Mouse (Mus musculus) natural killer cell, adult 2 months (primary cell): ENCODE data around the gene Glrx5.
A peak's percentile ranks its signal among the peaks of the same experiment; 100 is the strongest.

Experiments used
- DNase-seq, 2 experiments: peaks; one replicate each; pipeline ENCODE4 v3.0.0; 2022; ENCODE audit warnings: low spot score in 2 of 2

The Glrx5 gene

GRCm38 (mm10) chr12:105003715-105004114 is 28.8 kb upstream of the Glrx5 start:
- DNase-seq: no peak

GRCm38 (mm10) chr12:105004956-105005714 is 27.4 kb upstream of the Glrx5 start:
- DNase-seq: no peak

GRCm38 (mm10) chr12:105005715-105005972 is 26.8 kb upstream of the Glrx5 start:
- no peak for DNase-seq

DNA sequence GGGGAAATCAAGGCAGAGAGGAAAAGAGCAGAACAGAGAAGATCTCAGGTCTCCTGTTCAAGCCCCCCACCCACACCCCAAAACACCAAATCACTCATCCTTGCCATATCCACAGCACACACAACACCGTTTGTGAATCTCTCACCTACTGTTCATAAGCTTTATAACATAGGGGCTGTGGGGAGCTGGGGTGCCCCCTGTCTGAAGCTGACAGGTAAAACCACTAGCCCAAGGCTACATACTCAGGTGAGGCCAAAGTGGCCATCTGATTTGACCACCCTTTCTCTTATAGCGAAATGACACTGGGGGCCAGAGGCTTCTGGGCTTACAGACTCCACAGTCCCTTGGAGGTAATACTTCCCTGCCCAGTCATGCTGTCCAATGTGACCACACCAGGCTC is 24.3 kb upstream of the Glrx5 start:
- DNase-seq: no peak

DNA sequence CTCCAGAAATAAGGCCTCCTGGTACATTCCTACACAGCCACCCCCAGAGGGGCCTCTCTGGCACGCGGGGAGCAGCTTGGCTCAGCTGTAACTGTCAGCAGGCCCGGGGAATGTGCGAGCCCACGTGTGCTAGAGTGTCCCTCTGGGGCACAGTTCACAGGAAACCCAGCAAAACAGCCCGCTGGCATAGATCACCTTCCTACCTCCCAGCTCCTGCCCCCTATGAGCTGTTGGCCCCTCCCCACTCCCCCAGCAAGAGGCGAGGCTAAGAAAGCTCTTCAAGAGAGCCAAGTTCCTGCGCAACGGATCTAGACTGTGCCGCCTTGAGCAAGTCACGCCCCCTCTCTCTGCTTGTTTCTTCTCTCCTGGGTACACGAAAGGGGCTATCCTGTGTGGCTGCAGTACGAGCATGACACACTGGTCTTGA is 23.7 kb upstream of the Glrx5 start:
- DNase-seq: peak; percentile 75 to 76

- peak; percentile 70 to 83 for DNase-seq
These were observed 22.9 kb upstream of the Glrx5 start, which contains the start of gene Syne3 for GRCm38 (mm10) chr12:105009370-105010212. TSS of gene Syne3 (minus strand) at chr12:105009809.

DNA sequence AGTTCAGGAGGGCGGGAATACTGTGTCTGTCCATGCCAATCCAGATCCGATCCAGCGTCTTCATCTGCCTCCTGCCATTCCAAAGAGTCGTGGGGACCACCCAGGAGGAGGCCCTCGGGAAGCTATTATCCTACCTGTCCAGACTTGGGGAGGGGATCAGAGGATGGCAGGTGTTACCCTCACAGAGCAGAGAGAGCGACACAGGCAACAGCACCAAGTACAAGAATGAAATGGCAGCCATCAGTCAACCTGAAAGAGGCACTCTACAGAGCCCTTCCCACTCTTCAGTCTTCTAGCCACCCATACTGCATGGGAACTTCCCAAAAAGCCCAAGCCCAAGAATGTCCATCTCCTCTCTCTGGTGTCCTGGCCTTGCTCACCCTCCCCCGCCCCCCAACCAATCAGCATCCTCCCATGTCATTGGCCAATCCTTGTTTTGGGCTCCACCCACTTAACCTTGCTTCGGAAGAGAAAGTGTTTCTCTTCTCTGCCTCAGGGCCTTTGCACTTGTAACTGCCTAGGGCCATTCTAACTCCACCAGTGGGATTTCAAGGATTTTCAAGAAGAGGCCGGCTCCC is 22.2 kb upstream of the Glrx5 start:
- no peak for DNase-seq

GRCm38 (mm10) chr12:105011589-105011988 is 20.9 kb upstream of the Glrx5 start:
- no peak for DNase-seq

DNA sequence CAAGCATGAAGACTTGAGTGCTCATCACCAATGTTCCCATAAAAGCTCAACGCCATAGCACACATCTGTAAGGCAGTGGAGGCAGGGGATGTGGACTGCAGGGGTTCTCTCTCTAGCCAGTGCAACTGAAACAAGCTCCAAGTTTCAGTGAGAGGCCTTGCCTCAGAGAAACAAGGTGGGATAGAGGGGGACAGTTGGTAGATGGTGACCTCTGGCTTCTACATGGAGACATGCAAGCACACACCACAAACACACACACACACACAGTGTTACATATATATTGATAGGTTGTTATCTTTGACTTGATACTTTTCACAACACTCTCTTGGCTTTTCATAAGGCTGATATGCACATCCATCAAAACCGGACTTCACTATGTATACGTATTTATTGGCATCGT is 20.2 kb upstream of the Glrx5 start:
- DNase-seq: no peak

GRCm38 (mm10) chr12:105013065-105013464 is 19.4 kb upstream of the Glrx5 start:
- DNase-seq: peak; percentile 81 to 82

DNA sequence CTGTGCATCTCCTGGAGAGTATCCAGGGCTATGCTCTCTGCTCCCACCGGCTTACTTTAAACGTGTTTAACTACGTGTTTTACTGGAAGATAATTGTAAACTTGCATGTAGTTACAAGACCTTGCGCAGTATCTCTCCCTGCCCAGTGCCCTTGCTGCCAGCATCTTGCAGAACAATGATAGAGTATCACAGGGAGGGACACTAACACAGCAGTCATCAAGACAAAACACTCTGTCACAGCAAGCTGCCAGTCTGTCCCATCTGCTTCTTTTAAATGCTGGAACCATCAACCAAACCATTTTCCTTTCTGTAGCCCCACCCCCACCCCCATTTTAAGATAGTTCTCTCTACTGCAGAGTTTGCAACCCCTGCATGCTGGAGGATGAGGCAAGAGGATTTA is 16.3 kb upstream of the Glrx5 start:
- no peak for DNase-seq

DNA sequence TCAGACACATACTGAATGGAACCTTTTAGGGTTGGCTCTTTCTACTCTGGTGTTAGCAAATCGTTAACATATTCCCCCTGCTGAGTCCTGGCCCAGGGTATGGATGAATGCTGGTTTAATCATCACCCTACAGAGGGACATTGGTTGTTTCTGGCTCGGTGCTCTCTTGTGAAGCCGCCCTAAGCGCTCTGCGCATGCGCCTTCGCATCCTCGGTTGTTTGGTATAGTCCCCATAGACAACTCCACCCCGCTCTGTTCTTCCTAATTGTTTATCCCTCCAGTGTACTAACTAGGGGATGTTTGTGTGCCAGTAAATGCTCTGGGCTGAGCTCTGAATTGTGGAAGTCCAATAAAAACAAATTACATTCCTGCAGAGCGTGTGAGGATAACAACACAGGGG is 15.8 kb upstream of the Glrx5 start:
- no peak for DNase-seq

DNA sequence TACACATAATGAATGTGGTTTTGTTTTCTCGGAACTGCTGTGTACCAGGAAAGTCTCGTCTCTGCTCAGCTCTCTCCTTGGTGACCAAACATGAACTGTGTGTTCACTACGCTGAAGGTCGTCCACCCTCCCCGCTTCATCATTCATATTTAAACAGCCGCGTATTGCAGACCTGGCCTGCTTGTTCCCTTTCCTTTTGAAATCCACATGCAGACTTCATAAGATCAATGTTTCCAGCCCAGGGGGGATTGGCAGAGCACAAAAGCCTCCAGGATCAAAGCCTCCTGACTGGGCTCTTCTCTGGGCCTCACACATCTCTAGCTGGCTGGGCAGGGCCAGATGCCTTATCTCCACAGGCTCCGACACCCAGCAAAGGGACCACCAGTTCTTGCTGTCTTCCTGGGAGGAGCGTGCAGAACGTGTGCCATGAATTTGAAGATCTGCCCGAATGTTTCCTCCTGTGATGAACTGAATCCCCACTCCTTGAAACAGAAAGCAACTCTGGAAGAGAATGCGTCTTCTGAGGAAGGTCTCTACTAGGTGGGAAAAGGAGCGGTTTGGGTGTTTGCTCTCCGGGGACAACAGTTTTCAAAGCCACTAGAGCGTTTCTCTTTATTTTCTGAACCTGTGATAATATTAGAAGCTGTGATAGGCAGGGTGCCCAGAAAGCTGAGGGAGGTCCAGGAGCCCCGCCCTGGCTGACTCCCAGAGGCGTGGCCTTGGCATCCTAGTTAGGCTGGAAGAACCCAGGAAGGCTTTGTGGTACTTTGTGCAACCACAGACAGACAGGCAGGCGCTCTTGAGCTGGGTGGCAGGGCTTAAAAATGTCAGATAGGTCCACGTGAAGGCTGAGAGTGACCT is 12.9 kb upstream of the Glrx5 start:
- peak in 1 of 2 experiments; percentile 49 for DNase-seq

- no peak for DNase-seq
These were observed 10.9 kb upstream of the Glrx5 start for GRCm38 (mm10) chr12:105021441-105022069.

DNA sequence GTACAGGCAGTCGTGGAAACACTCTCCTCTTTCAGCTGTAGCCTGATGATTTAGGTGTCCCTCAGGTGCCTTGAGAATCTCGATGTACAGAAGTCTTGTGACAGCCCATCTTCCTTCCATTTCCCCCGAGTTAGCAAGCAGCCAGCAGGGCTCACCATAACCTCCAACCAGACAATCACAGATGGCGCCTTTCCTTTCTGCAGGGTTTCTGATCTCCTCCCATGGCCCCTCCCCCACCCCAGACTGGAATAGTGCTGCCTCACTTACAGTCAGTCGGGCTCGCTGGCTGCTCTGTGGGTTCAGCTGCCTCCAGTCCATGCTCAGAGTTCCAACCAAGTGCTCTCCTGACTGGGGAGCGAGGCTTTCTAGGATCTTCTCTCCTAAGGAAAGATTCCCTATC is 10.3 kb upstream of the Glrx5 start:
- no peak for DNase-seq

DNA sequence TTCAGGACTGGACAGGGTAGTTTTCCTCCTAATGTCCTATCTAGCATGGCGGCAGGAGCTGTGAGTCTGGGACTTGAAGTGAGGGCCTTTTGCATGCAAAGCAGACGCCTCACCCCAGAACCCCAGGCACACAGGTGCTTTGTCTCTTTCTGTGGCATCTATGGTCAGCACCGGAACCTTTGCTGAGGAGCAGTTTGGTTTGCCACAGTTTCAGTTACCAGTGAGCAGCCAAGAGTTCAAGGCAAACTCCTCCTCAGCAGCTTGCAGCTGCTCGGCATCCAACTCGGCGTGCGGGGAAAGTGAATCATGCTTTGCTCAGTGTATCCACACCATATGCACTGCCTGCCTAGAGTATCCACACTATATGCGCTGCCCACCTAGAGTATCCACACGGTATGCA is 9.7 kb upstream of the Glrx5 start:
- no peak for DNase-seq

DNA sequence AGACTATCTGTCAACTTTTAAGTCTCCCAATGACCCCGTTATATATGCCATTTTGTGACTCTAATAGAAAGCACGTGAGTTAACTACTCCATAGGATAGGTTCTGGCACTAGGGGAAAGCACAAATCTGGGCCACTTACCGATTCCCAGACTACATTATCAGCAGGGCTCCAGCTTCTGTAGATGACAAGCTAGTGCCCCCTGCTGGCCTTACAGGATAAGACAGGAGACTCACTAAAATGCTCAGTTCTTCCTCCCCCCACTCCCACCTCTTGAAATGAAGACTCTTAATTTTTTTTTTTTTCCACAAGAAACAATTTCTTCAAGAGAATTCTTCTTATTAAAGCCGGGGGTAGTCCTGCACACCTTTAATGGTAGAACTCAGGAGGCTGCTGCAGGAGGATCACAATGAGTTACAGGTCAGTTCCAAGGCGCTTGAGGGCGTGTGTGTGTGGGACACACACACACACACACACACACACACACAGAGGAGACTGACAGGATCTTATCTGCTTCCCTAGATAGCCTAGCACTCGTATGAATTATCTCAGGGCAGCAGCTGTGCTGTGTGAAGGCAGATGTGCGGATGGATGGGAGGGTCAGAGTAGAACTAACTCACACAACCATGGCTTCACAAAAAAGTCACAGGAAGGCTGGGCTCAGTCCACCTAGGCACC is 7.1 kb upstream of the Glrx5 start:
- DNase-seq: peak; percentile 59 to 75

DNA sequence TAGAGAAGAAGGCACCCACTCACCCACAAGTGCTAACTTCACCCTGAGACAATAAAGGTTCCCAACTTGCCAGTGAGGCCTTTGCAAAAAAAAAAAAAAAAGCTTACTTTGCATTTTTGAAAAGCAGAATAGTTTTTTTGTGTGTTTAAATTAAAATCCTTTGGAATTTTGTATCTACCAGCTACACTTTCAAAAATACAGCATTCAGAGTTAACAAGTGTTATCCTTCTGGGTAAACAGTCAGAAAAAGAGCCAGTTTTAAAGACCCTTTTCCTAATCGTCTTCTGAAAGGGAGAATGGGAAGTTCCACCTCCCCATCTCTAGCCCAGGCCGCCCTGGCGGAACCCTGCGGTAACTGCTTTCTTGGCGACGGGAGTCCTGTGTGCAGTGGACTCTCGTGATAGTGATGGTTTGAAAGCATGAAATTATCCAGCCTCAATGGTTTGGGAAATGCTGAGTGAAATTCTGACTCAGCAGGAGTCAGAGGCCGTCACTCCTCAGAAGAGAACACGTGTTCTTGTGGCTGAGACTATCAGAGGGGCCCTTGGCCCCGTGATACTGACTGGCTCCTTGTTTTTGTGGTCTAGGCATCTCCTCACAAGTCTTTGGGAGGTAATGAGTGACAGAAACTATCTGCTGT is 6.4 kb upstream of the Glrx5 start:
- DNase-seq: no peak

DNA sequence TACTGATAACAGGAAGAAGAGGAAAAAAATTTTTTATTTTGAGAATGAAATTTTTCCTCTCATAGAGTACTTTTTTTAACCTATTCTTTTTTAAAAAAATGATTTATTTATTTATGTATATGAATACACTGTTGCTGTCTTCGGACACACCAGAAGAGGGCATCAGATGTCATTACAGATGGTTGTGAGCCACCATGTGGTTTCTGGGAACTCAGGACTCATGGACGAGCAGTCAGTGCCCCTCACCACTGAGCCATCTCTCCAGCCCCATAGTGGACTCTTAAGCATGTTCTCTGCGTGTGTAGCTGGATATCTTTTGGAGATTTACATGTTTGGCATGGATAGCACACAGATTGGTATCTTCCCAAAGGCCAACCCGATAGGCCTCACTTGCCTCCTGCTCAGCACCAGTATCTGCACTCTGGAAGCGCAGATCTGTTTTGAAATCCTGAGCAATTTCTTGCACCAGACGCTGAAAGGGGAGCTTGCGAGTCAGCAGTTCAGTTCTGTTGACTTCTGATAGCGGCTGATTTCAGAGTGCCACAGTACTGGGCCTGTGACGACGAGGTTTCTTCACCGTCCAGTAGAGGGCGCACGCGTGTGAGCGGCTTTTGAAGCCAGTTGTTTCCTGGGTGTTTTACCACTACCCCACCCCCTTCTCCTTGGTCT is 5.0 kb upstream of the Glrx5 start:
- DNase-seq: peak; percentile 85 to 90

DNA sequence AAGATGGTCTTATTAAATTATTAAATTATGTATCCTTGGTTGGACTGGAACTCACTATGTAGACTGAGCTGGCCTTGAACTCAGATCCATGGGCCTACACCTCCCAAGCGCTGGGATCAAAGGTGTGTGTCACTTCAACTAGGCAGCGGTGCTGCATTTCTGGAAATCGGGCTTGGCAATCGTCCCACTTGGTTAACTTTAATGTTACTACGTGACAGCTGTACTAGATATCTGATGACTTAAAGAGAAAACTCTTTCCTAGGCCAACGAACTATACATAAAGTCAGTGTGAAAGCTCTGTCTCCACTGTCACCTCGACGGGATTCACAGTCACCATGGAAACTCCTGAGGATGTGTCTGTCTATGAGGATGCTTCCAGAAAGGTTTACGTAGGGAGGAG is 2.6 kb upstream of the Glrx5 start:
- DNase-seq: no peak
